Mouse (Mus musculus): ENCODE measurements around the gene Tnfrsf1b. TPM values are rescaled to one million over a fixed set of nuclear protein-coding genes. Genes with fewer than 3 reads are reported as not detected.

The Tnfrsf1b gene
- polyA plus RNA-seq, 1 experiment from 2014 or later = 8.4 TPM

DNA sequence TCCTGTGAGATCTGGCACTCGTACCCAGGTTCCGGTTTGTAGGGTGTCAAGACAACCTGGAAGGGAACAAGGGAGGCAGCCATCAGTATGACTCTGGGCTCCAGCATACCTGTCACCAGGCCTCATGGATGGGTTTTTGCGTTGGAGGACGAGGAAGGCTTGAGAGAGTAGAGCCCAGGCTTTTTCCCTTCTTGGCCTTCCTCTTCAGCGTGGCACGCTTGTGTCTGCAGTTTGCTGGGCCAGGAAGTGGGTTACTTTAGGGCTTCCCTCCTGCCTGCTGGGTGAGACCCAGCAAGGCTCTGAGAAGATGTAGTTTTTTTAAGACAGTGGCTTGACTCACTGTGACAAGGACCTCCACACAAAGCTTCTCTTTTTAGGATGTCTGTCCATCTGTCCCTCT, 17.6 kb downstream of the Tnfrsf1b start:
- no peak overlapping the region for H3K4me3 ChIP-seq (ENCODE audit: low read depth, low read length)
- no peak overlapping the region for H3K9ac ChIP-seq (replicated peaks; ENCODE audit: low read depth)
- no peaks in the 10 kb centered on the region for H3K9me3 ChIP-seq (ENCODE audit: low read length)
- H3K27ac ChIP-seq (ENCODE audit: low read length) = no peak overlapping the region
- WGBS = 89% methylated on average over 6 of the region's 6 CpGs
- no peak overlapping the region for H3K4me2 ChIP-seq (replicated peaks; ENCODE audit: low read depth, low read length)
- ATAC-seq = no peak
- DNase-seq (ENCODE audit: low spot score) = no peak
- 0 out of 2 replicates have a peak, but pooled peaks cover 4% of the 10 kb centered on the region for H3K4me1 ChIP-seq (ENCODE audit: insufficient read depth, low read depth, low read length)
- TF ChIP-seq CTCF (IDR thresholded peaks at IDR 0.05) = no peak
- no peak for TF ChIP-seq EP300 (IDR thresholded peaks at IDR 0.05)
- no peaks in the 10 kb centered on the region for H3K36me3 ChIP-seq (ENCODE audit: insufficient read depth, low read length)
- H3K27me3 ChIP-seq (replicated peaks; ENCODE audit: insufficient read depth, low read length) = no peaks in the 10 kb centered on the region

DNA sequence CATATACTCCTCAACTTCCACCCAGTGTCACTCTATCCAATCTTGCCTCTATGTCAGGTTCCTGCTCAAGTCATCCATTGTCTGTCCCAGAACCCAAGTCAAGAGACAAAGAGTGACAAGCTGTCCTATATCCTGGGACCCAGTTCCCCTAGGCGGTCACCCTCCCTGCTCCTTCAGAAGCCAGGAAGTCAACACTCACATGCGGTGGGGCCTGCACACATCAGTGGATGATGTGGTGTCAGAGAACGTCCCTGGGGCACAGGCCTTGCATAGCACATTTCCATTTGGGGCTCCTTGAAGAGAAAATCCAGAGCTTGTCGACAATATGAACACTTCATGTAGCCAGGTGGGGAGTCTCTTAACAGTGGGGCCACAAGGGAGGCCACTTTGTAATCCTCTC, 22.1 kb downstream of the Tnfrsf1b start:
- no peaks in the 10 kb centered on the region for H3K36me3 ChIP-seq (ENCODE audit: insufficient read depth, low read length)
- H3K4me2 ChIP-seq (replicated peaks; ENCODE audit: low read depth, low read length) = no peak overlapping the region
- 84% methylated on average over 4 of the region's 4 CpGs for WGBS
- DNase-seq (ENCODE audit: low spot score) (no peak), ATAC-seq (no peak)
- H3K9me3 ChIP-seq (ENCODE audit: low read length) = no peaks in the 10 kb centered on the region
- H3K9ac ChIP-seq (replicated peaks; ENCODE audit: low read depth) = no peak overlapping the region
- 0 out of 2 replicates have a peak, but pooled peaks cover 1% of the 10 kb centered on the region for H3K4me1 ChIP-seq (ENCODE audit: insufficient read depth, low read depth, low read length)
- TF ChIP-seq CTCF (IDR thresholded peaks at IDR 0.05) (no peak), EP300 (IDR thresholded peaks at IDR 0.05) (no peak)
- no peaks in the 10 kb centered on the region for H3K27me3 ChIP-seq (replicated peaks; ENCODE audit: insufficient read depth, low read length)
- no peak overlapping the region for H3K27ac ChIP-seq (ENCODE audit: low read length)
- H3K4me3 ChIP-seq (ENCODE audit: low read depth, low read length) = no peak overlapping the region

- Histone ChIP-seq H3K27me3 (replicated peaks; ENCODE audit: insufficient read depth, low read length) (no peaks in the 10 kb centered on the region), H3K4me2 (replicated peaks; ENCODE audit: low read depth, low read length) (no peak overlapping the region), H3K4me3 (ENCODE audit: low read depth, low read length) (no peak overlapping the region), H3K4me1 (ENCODE audit: insufficient read depth, low read depth, low read length) (no peaks in the 10 kb centered on the region), H3K36me3 (ENCODE audit: insufficient read depth, low read length) (no peaks in the 10 kb centered on the region), H3K9ac (replicated peaks; ENCODE audit: low read depth) (no peak overlapping the region), H3K9me3 (ENCODE audit: low read length) (no peaks in the 10 kb centered on the region), H3K27ac (ENCODE audit: low read length) (no peak overlapping the region)
- peak; percentile 26; the same call in 1 of the 2 replicates for ATAC-seq
- 70% methylated on average over 8 of the region's 8 CpGs for WGBS
- no peak for TF ChIP-seq EP300 (IDR thresholded peaks at IDR 0.05)
- TF ChIP-seq CTCF (IDR thresholded peaks at IDR 0.05) = no peak
- no peak for DNase-seq (ENCODE audit: low spot score)
These were observed 24.6 kb downstream of the Tnfrsf1b start for GRCm38 (mm10) chr4:145222064-145222463.

GRCm38 (mm10) chr4:145221379-145221778, 25.3 kb downstream of the Tnfrsf1b start:
- WGBS = 66% methylated on average over 2 of the region's 2 CpGs
- DNase-seq (ENCODE audit: low spot score) (no peak), ATAC-seq (no peak)

GRCm38 (mm10) chr4:145220001-145220400, 26.7 kb downstream of the Tnfrsf1b start:
- no peak overlapping the region for H3K9ac ChIP-seq (replicated peaks; ENCODE audit: low read depth)
- WGBS = 73% methylated on average over 1 of the region's 1 CpGs
- no peaks in the 10 kb centered on the region for H3K4me1 ChIP-seq (ENCODE audit: insufficient read depth, low read depth, low read length)
- H3K27ac ChIP-seq (ENCODE audit: low read length) = no peak overlapping the region
- no peak for TF ChIP-seq CTCF (IDR thresholded peaks at IDR 0.05)
- no peak for TF ChIP-seq EP300 (IDR thresholded peaks at IDR 0.05)
- H3K36me3 ChIP-seq (ENCODE audit: insufficient read depth, low read length) = no peaks in the 10 kb centered on the region
- H3K4me3 ChIP-seq (ENCODE audit: low read depth, low read length) = no peak overlapping the region
- DNase-seq (ENCODE audit: low spot score) = no peak
- H3K4me2 ChIP-seq (replicated peaks; ENCODE audit: low read depth, low read length) = no peak overlapping the region
- H3K9me3 ChIP-seq (ENCODE audit: low read length) = no peaks in the 10 kb centered on the region
- no peak for ATAC-seq
- H3K27me3 ChIP-seq (replicated peaks; ENCODE audit: insufficient read depth, low read length) = no peaks in the 10 kb centered on the region

More at GRCm38 (mm10) chr4:145221379-145221778, 25.3 kb downstream of the Tnfrsf1b start:
- H3K9ac ChIP-seq (replicated peaks; ENCODE audit: low read depth) = no peak overlapping the region
- no peak for TF ChIP-seq EP300 (IDR thresholded peaks at IDR 0.05)
- TF ChIP-seq CTCF (IDR thresholded peaks at IDR 0.05) = no peak
- H3K36me3 ChIP-seq (ENCODE audit: insufficient read depth, low read length) = no peaks in the 10 kb centered on the region
- H3K27me3 ChIP-seq (replicated peaks; ENCODE audit: insufficient read depth, low read length) = no peaks in the 10 kb centered on the region
- no peak overlapping the region for H3K4me3 ChIP-seq (ENCODE audit: low read depth, low read length)
- no peak overlapping the region for H3K4me2 ChIP-seq (replicated peaks; ENCODE audit: low read depth, low read length)
- H3K27ac ChIP-seq (ENCODE audit: low read length) = no peak overlapping the region
- no peaks in the 10 kb centered on the region for H3K9me3 ChIP-seq (ENCODE audit: low read length)
- no peaks in the 10 kb centered on the region for H3K4me1 ChIP-seq (ENCODE audit: insufficient read depth, low read depth, low read length)

GRCm38 (mm10) chr4:145219240-145219985, 27.3 kb downstream of the Tnfrsf1b start:
- Histone ChIP-seq H3K4me2 (replicated peaks; ENCODE audit: low read depth, low read length) (no peak overlapping the region), H3K36me3 (ENCODE audit: insufficient read depth, low read length) (no peaks in the 10 kb centered on the region), H3K27me3 (replicated peaks; ENCODE audit: insufficient read depth, low read length) (no peaks in the 10 kb centered on the region), H3K9ac (replicated peaks; ENCODE audit: low read depth) (no peak overlapping the region), H3K4me3 (ENCODE audit: low read depth, low read length) (no peak overlapping the region), H3K9me3 (ENCODE audit: low read length) (no peaks in the 10 kb centered on the region), H3K4me1 (ENCODE audit: insufficient read depth, low read depth, low read length) (no peaks in the 10 kb centered on the region), H3K27ac (ENCODE audit: low read length) (no peak overlapping the region)
- TF ChIP-seq EP300 (IDR thresholded peaks at IDR 0.05) (no peak), CTCF (IDR thresholded peaks at IDR 0.05) (peak; percentile 69)
- 58% methylated on average over 15 of the region's 15 CpGs for WGBS
- no peak for ATAC-seq
- peak; percentile 44 for DNase-seq (ENCODE audit: low spot score)

All from lung, postnatal 0 days (tissue).